Mouse (Mus musculus) CD4-positive, CD25-positive, alpha-beta regulatory T cell (primary cell): ENCODE results near the gene Wdtc1. TPM values are rescaled to one million over a fixed set of nuclear protein-coding genes. Genes with fewer than 3 reads are reported as not detected.

Experiments used
- polyA plus RNA-seq: library from polyadenylated mRNA; unstranded; fragments of 100-300 nt; shearing (Covaris generic); gene quantifications from one replicate; pipeline ENCODE4 v1.2.1, GENCODE M21; 2017

The Wdtc1 gene
- polyA plus RNA-seq, result 6.4 TPM

DNA sequence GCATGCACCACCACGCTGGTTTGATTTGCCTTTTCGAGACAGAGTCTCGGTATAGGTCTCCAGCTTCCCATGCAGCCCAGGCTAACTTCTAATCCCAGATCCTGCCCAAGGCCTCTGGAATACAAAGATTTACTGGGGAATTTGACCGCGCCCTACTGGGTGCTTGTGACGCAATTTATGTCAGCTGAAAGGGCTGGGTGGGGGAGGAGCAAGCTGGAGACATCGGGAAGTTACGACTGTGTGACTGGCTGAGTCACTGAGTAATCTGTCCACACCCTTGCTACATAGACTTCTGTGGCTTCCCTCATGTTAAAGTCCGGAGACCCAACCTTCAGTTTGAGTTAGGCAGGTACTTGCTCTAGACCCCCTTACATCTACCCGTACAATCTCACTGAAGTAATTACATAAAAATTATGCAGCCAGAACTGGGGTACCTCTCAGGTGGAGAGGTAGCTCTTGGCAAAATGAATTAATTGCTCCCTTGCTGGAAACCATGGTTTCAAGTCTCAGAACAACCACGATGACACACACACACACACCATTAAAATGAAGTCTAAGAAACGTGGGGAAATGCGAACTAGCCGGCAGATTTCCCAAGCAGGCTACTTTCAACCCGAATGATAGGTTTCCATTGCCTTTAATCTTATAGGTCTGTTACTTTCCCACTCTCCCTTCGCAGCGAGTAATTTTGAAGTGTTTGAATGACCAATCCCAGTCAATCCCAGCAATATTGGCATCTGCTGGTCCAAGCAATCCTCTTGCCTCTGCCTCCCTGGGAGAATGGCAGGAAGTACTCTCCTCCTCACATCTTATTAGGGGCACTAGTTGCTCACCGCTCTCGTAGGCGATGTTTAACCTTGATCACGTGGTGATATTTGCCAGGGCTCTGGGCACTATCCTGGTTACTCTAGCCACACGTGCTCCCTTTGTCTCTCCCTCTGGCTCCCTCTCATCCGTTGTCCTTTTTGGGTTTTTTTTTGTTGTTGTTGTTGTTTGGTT, at the start of gene Wdtc1:
Wdtc1 (minus strand) TSS at position 115 of the 999 bp plus-strand sequence.

GRCm38 (mm10) chr4:133369553-133370297, 16.4 kb upstream of the Wdtc1 start, which contains the start of gene Slc9a1:
Gene Slc9a1, plus strand, starts transcription at chr4:133369706.

DNA sequence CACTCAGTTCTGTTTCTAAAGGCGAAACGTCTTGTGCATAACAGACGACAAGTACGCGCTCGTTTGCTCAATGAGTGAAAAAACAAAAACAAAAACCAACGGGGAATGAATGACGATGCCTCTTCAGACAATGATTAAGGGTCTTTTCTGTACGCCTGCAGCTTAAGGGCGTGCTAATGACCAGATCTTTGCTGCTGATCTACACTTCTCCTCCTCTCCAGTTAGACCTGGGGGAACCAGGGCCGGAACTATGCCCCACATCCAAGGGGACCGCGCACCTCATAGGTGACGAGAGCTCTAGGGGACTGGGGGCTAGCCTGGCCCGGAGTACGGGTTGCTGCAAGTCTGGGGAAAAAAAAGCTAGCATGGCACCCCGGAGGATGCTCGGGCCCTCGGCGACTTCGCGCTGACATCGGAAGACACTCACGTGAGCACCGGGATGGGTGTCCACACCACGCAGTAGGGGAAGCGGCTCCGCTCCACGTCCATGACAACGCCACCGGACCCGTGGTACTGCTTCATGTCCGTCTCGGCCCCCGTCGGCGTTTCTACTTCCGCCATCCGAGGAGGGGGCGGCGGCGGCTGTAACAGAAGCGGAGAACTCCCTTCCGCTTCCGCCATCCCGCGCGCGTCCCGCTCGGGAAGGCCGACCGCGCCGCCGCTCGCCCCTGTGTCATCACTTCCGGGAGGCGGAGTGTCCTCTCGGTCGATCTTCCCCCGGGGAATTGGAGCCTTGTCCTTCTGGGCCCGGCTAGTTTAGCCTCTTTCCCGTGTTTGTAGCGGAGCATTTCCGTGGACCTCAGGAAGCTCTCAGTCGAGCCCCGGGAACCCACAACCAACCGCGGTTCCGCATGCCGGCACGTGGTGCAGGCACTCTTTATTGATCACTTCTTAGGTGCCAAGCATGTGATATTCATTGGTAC, 75.9 kb downstream of the Wdtc1 start, which contains the start of gene Tmem222:
Tmem222 (minus strand) TSS at position 689 of the 923 bp plus-strand sequence.

DNA sequence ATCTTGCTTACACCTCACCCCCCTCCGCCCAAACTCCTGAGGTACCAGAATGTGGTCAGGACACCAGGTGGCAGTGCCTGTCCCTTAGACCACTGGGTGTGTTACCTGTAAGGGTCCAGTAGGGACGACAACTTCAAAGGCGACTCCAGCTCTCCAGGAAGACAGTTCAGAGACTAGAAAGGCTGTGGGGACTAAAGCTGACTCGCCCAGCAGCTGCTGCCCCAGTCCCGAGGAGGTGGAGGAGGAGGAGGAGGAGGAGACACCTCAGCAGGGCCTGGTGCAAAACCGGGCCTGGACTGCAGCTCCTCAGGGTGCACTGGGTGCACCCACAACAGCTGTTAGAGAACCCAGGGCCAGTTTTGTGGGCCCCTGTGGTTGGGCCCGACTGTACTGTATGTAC, 90.4 kb downstream of the Wdtc1 start, which contains the start of gene Sytl1:
Sytl1 (minus strand) TSS at position 232 of the 400 bp plus-strand sequence.

Other genes with a start within 250 kb of the Wdtc1 start
- 93.6 TPM for gene Wasf2, start 223.0 kb downstream of the Wdtc1 start, polyA plus RNA-seq
- not detected for gene Cd164l2, start 141.3 kb downstream of the Wdtc1 start, polyA plus RNA-seq
- not detected for gene Gpr3, start 140.9 kb downstream of the Wdtc1 start, polyA plus RNA-seq
- not detected for gene Map3k6, start 112.7 kb downstream of the Wdtc1 start, polyA plus RNA-seq
- 53.8 TPM for gene Sytl1, start 90.4 kb downstream of the Wdtc1 start, polyA plus RNA-seq
- gene Tmem222, start 75.7 kb downstream of the Wdtc1 start, polyA plus RNA-seq, result 76.5 TPM
- gene Slc9a1, start 16.2 kb upstream of the Wdtc1 start, polyA plus RNA-seq, result 19.4 TPM
- gene Tent5b, start 126.7 kb upstream of the Wdtc1 start, polyA plus RNA-seq, result not detected
- gene Trnp1, start 145.1 kb upstream of the Wdtc1 start, polyA plus RNA-seq, result not detected
- 0.72 TPM for gene Kdf1, start 165.5 kb upstream of the Wdtc1 start, polyA plus RNA-seq
- 145 TPM for gene Nudc, start 192.5 kb upstream of the Wdtc1 start, polyA plus RNA-seq
- not detected for gene Nr0b2, start 199.9 kb upstream of the Wdtc1 start, polyA plus RNA-seq
- gene Gpatch3, start 221.3 kb upstream of the Wdtc1 start, polyA plus RNA-seq, result 16.9 TPM
- gene Gpn2, start 230.9 kb upstream of the Wdtc1 start, polyA plus RNA-seq, result 22.0 TPM
- 23.2 TPM for gene Sfn, start 248.7 kb upstream of the Wdtc1 start, polyA plus RNA-seq